Mouse (Mus musculus): ENCODE measurements around the gene 1700020L24Rik. TPM values are rescaled to one million over a fixed set of nuclear protein-coding genes. Genes with fewer than 3 reads are reported as not detected.

Gene 1700020L24Rik
- total and polyA plus RNA-seq, 3 experiments, result 0.60 TPM; not detected in 2

DNA sequence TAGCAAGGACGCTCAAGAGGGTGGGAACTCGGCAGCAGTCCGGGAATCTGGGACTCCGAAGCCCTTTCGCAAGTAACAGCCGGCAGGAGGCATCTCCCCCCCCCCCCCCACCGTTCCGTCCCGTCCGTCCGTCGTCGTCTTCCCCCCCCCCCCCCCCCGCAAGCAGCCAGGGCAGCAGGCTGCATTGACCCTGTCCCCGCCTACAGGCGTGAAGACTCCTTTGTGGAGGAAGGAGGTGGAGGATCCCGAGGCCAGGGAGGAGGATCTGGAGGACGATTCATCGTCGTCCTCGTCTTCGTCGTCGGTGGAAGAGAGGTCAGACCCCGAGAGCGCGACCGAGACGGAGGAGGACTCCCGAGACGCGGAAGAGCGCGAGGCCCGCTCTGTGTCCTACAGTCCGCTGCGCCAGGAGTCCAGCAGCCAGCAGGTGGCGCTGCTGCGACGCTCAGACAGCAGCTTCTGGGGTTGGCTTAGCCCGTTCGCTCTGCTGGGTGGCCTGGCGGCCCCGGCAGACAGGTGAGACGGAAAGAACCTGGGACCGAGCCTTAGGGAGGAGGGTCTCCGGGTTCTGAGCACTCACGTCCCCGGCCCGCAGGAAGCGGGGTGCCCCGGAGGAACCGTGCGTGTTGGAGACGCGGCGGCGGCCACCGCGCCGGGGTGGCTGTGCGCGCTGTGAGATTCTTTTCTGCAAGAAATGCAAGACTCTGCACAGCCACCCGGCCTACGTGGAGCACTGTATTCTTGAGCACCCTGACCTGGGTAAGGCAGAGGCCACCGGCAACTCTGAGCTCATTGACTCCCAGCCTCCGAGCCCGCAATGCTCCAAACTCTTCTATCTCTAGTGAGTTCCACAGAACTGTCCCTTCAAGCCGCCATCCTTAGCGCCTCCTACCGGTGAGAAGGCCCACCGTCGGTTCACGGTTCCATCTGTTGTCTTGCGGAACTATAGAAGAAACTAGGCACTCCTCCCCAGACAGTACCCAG is 2.9 kb downstream of the 1700020L24Rik start (continued):
- no peak for TF ChIP-seq TAL1 (IDR thresholded peaks at IDR 0.05; ENCODE audit: low read length)
- peak; percentile 90 for TF ChIP-seq ELF1 (IDR thresholded peaks at IDR 0.05; ENCODE audit: low read depth, low read length)
- TF ChIP-seq MEF2A (IDR thresholded peaks at IDR 0.05; ENCODE audit: extremely low read depth, insufficient replicate concordance, low read depth, low read length, poor library complexity, severe bottlenecking), result peak; percentile 32; the same call in 1 of the 2 replicates
- no peak for TF ChIP-seq USF2 (IDR thresholded peaks at IDR 0.05; ENCODE audit: borderline replicate concordance in 1 of 2, insufficient read depth in 1 of 2, low read depth in 1 of 2, low read length in 2 of 2)
- no peak for TF ChIP-seq MYB (IDR thresholded peaks at IDR 0.05; ENCODE audit: low read depth, low read length)
- no peak for TF ChIP-seq CHD2 (IDR thresholded peaks at IDR 0.05; ENCODE audit: low read length)
- TF ChIP-seq CHD1 (IDR thresholded peaks at IDR 0.05; ENCODE audit: low read depth, low read length), result no peak
- TF ChIP-seq NELFE (IDR thresholded peaks at IDR 0.05; ENCODE audit: low read depth, low read length), result peak; percentile 49
- TF ChIP-seq MAX (IDR thresholded peaks at IDR 0.05; ENCODE audit: low read length), result peak; percentile 76
- TF ChIP-seq NRF1 (IDR thresholded peaks at IDR 0.05; ENCODE audit: insufficient read depth, low read depth, low read length, poor library complexity, severe bottlenecking), result peak; percentile 38; the same call in 1 of the 2 replicates
- peak; percentile 68 for TF ChIP-seq ZC3H11A (IDR thresholded peaks at IDR 0.05; ENCODE audit: low read depth, low read length)
- no peak for TF ChIP-seq GATA1 (IDR thresholded peaks at IDR 0.05; ENCODE audit: low read depth, low read length)
- no peak for TF ChIP-seq E2F4 (IDR thresholded peaks at IDR 0.05; ENCODE audit: borderline replicate concordance, low read depth, low read length)
- no peak for TF ChIP-seq MAFK (IDR thresholded peaks at IDR 0.05; ENCODE audit: borderline replicate concordance, low read depth, low read length)
- no peak for TF ChIP-seq POLR2AphosphoS5 (IDR thresholded peaks at IDR 0.05; ENCODE audit: borderline replicate concordance, low read depth, low read length)
- no peak for TF ChIP-seq ZMIZ1 (IDR thresholded peaks at IDR 0.05; ENCODE audit: low read depth, low read length)
- TF ChIP-seq SIN3A (IDR thresholded peaks at IDR 0.05; ENCODE audit: low read length), result peak; percentile 56

DNA sequence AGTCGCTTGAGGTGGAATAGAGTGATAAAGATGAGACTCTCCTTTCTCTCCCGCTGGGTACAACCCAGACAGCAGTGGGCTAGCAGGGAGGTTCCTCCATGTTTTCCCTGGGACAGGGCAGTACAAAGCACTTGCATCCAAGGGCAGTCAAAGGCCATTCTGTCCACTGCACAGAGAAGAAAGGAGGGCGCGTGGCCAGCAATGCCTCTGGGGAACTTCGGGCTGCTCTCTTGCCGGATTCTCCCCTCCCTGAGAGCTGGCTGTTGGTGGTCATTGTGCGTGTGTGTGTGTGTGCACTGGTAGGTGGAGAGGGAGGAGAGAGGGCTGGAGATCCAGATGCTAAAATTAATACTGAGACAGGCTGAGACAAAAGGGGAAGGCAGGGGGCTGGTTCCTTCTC is 3.8 kb downstream of the 1700020L24Rik start:
- Histone ChIP-seq H3K9me3 (replicated peaks; ENCODE audit: insufficient read depth, low read length) (no peaks in the 10 kb centered on the region), H3K9ac (ENCODE audit: control insufficient read depth, low read depth, low read length, poor library complexity, severe bottlenecking) (no peak overlapping the region), H3K27ac (ENCODE audit: control insufficient read depth, low read depth, low read length) (no peak overlapping the region), H3K4me3 (ENCODE audit: control insufficient read depth in 1 of 2, insufficient read depth in 1 of 2, low read depth in 2 of 2, low read length in 2 of 2) (no peak overlapping the region), H3K36me3 (ENCODE audit: control insufficient read depth in 1 of 2, insufficient read depth in 2 of 2, low read length in 2 of 2) (no peaks in the 10 kb centered on the region), H3K4me1 (ENCODE audit: control insufficient read depth in 1 of 2, insufficient read depth in 2 of 2, low read length in 2 of 2) (no peaks in the 10 kb centered on the region), H3K79me2 (ENCODE audit: control insufficient read depth, insufficient read depth, low read length, poor library complexity) (no peaks in the 10 kb centered on the region; the same call in 1 of the 2 replicates), H3K27me3 (ENCODE audit: control insufficient read depth in 1 of 2, insufficient read depth in 2 of 2, low read length in 2 of 2) (peaks cover 0 to 6% of the 10 kb centered on the region in 2 experiments; a peak in 3 of 4 replicates)
- no peak for TF ChIP-seq POLR2AphosphoS5 (IDR thresholded peaks at IDR 0.05; ENCODE audit: borderline replicate concordance, low read depth, low read length)
- no peak for TF ChIP-seq MEF2A (IDR thresholded peaks at IDR 0.05; ENCODE audit: extremely low read depth, insufficient replicate concordance, low read depth, low read length, poor library complexity, severe bottlenecking)
- TF ChIP-seq GABPA (IDR thresholded peaks at IDR 0.05; ENCODE audit: low read depth, low read length), result no peak
- TF ChIP-seq TBP (IDR thresholded peaks at IDR 0.05; ENCODE audit: low read depth, low read length), result no peak
- TF ChIP-seq ZMIZ1 (IDR thresholded peaks at IDR 0.05; ENCODE audit: low read depth, low read length), result no peak
- TF ChIP-seq BHLHE40 (IDR thresholded peaks at IDR 0.05; ENCODE audit: borderline replicate concordance, low read depth, low read length), result no peak
- no peak for TF ChIP-seq SIN3A (IDR thresholded peaks at IDR 0.05; ENCODE audit: low read length)
- TF ChIP-seq MYB (IDR thresholded peaks at IDR 0.05; ENCODE audit: low read depth, low read length), result no peak
- no peak for TF ChIP-seq MAZ (IDR thresholded peaks at IDR 0.05; ENCODE audit: low read depth, low read length)
- no peak for TF ChIP-seq RAD21 (IDR thresholded peaks at IDR 0.05; ENCODE audit: low read depth, low read length)
- no peak for TF ChIP-seq CHD2 (IDR thresholded peaks at IDR 0.05; ENCODE audit: low read length)
- TF ChIP-seq MAX (IDR thresholded peaks at IDR 0.05; ENCODE audit: low read length), result no peak
- TF ChIP-seq USF2 (IDR thresholded peaks at IDR 0.05; ENCODE audit: borderline replicate concordance in 1 of 2, insufficient read depth in 1 of 2, low read depth in 1 of 2, low read length in 2 of 2), result no peak
- TF ChIP-seq GATA1 (IDR thresholded peaks at IDR 0.05; ENCODE audit: low read depth, low read length), result no peak
- TF ChIP-seq JUND (IDR thresholded peaks at IDR 0.05; ENCODE audit: low read depth, low read length), result no peak
- TF ChIP-seq MYC (IDR thresholded peaks at IDR 0.05; ENCODE audit: low read depth, low read length), result no peak
- no peak for TF ChIP-seq ELF1 (IDR thresholded peaks at IDR 0.05; ENCODE audit: low read depth, low read length)
- no peak for TF ChIP-seq ZKSCAN1 (IDR thresholded peaks at IDR 0.05; ENCODE audit: low read depth, low read length)
- no peak for TF ChIP-seq CTCF (IDR thresholded peaks at IDR 0.05 in 2 of 3, conservative IDR thresholded peaks at IDR 0.05 in 1 of 3; ENCODE audit: control insufficient read depth in 1 of 3, insufficient read depth in 1 of 3, low read depth in 2 of 3, low read length in 3 of 3, poor library complexity in 1 of 3, severe bottlenecking in 1 of 3)
- no peak for DNase-seq (ENCODE audit: low read depth, low spot score)
